Mouse (Mus musculus) erythroid progenitor cell, adult 5-6 weeks (primary cell): Measurements from ENCODE around the gene Rps6kc1. TPM values are rescaled to one million over a fixed set of nuclear protein-coding genes. Genes with fewer than 3 reads are reported as not detected.

Experiments
- ATAC-seq: replicated peaks from 2 replicates; pipeline ENCODE4 v1.8.0; 2016; ENCODE audit warnings: moderate number of reproducible peaks, mild to moderate bottlenecking, moderate TSS enrichment, inconsistent platforms; ENCODE audit not compliant: poor library complexity, low FRiP score, severe bottlenecking
- total RNA-seq, 2 experiments: library from RNA; stranded (forward) in 1 of 2; stranded (reverse) in 1 of 2; fragments of 150-400 nt in 1 of 2; fragments of 186-747, 209-891 nt in 1 of 2; gene quantifications; 2 replicates each; pipeline versions ENCODE4 v1.2.3 to v1.2.4; 2015 to 2017; ENCODE audit warnings: low replicate concordance in 2 of 2

The Rps6kc1 gene
- total RNA-seq, 2 experiments from 2014 or later, result 1.7 to 3.8 TPM

- no peak for ATAC-seq
Measured at GRCm38 (mm10) chr1:190653989-190654693, 257.4 kb downstream of the Rps6kc1 start.

GRCm38 (mm10) chr1:190653081-190653480 lies 258.5 kb downstream of the Rps6kc1 start:
- no peak for ATAC-seq

Other genes starting within 250 kb of the Rps6kc1 start
- 10.5 and 11.5 TPM in 2 replicates for gene Angel2, start 13.3 kb upstream of the Rps6kc1 start, total RNA-seq (2015; ENCODE audit: low replicate concordance)
- 12.9 and 23.6 TPM in 2 replicates for gene Angel2, start 13.3 kb upstream of the Rps6kc1 start, total RNA-seq (2017; ENCODE audit: low replicate concordance)
- gene Vash2, start 67.5 kb upstream of the Rps6kc1 start, total RNA-seq (2015; ENCODE audit: low replicate concordance), result not detected in 2 replicates
- not detected in 2 replicates for gene Vash2, start 67.5 kb upstream of the Rps6kc1 start, total RNA-seq (2017; ENCODE audit: low replicate concordance)
- 5.8 and 7.1 TPM in 2 replicates for gene Flvcr1, start 114.4 kb upstream of the Rps6kc1 start, total RNA-seq (2015; ENCODE audit: low replicate concordance)
- gene Flvcr1, start 114.4 kb upstream of the Rps6kc1 start, total RNA-seq (2017; ENCODE audit: low replicate concordance), result 3.6 and 6.7 TPM in 2 replicates
- gene Spata45, start 124.9 kb upstream of the Rps6kc1 start, total RNA-seq (2015; ENCODE audit: low replicate concordance), result not detected in 2 replicates
- gene Spata45, start 124.9 kb upstream of the Rps6kc1 start, total RNA-seq (2017; ENCODE audit: low replicate concordance), result not detected in 2 replicates
- gene Tatdn3, start 151.2 kb upstream of the Rps6kc1 start, total RNA-seq (2015; ENCODE audit: low replicate concordance), result 6.3 and 24.1 TPM in 2 replicates
- 3.9 and 22.1 TPM in 2 replicates for gene Tatdn3, start 151.2 kb upstream of the Rps6kc1 start, total RNA-seq (2017; ENCODE audit: low replicate concordance)
- 13.3 and 33.1 TPM in 2 replicates for gene Nsl1, start 151.2 kb upstream of the Rps6kc1 start, total RNA-seq (2015; ENCODE audit: low replicate concordance)
- 24.9 and 26.4 TPM in 2 replicates for gene Nsl1, start 151.2 kb upstream of the Rps6kc1 start, total RNA-seq (2017; ENCODE audit: low replicate concordance)
- 1.4 TPM in 1 of 2 replicates, not detected in the other for gene Batf3, start 186.1 kb upstream of the Rps6kc1 start, total RNA-seq (2015; ENCODE audit: low replicate concordance)
- gene Batf3, start 186.1 kb upstream of the Rps6kc1 start, total RNA-seq (2017; ENCODE audit: low replicate concordance), result not detected in 2 replicates